Mouse (Mus musculus) hindbrain, embryonic 14.5 days (tissue): ENCODE measurements at regions not wholly inside any gene's neighbourhood (a gene's known extent, or its start where the extent isn't known, plus 50 kb on each side); places are given as distances from the start of the nearest gene placed in this dataset.

Experiments
- ATAC-seq: fragments of 200-750 bp; cut with Nextera tagmentation; 2 replicates; pipeline ENCODE4 v1.8.0; 2017; ENCODE audit warnings: moderate number of reproducible peaks, mild to moderate bottlenecking, moderate TSS enrichment, moderate library complexity; ENCODE audit not compliant: low FRiP score
- DNase-seq: peaks from one replicate; pipeline ENCODE4 v3.0.0-alpha.2; 2015; ENCODE audit warnings: low spot score
- H3K27ac ChIP-seq: fragments of 300-500 bp; sonication (generic); 2 replicates; pipeline ENCODE4 v1.5.1; 2014; ENCODE audit warnings: mild to moderate bottlenecking, moderate library complexity
- H3K27me3 ChIP-seq: fragments of 300-500 bp; sonication (generic); 2 replicates; pipeline ENCODE4 v1.6.1; 2014; ENCODE audit warnings: mild to moderate bottlenecking, low read length, mixed read lengths; ENCODE audit not compliant: control insufficient read depth, insufficient read depth
- H3K36me3 ChIP-seq: fragments of 300-500 bp; sonication (generic); replicated peaks from 2 replicates; pipeline ENCODE4 v1.6.1; 2014; ENCODE audit not compliant: control insufficient read depth, insufficient read depth
- H3K4me1 ChIP-seq: fragments of 300-500 bp; sonication (generic); replicated peaks from 2 replicates; pipeline ENCODE4 v1.6.1; 2014; ENCODE audit warnings: antibody characterized with exemption, low read length, mixed read lengths; ENCODE audit not compliant: control insufficient read depth, insufficient read depth
- H3K4me2 ChIP-seq: fragments of 300-500 bp; sonication (generic); replicated peaks from 2 replicates; pipeline ENCODE4 v1.6.1; 2014; ENCODE audit warnings: mild to moderate bottlenecking, moderate library complexity
- H3K4me3 ChIP-seq: fragments of 300-500 bp; sonication (generic); replicated peaks from 2 replicates; pipeline ENCODE4 v1.5.1; 2014; ENCODE audit warnings: mild to moderate bottlenecking, low read length
- H3K9ac ChIP-seq: fragments of 300-500 bp; sonication (generic); 2 replicates; pipeline ENCODE4 v1.6.1; 2014
- H3K9me3 ChIP-seq: fragments of 300-500 bp; sonication (generic); 2 replicates; pipeline ENCODE4 v1.6.1; 2016; ENCODE audit warnings: low read length; ENCODE audit not compliant: control insufficient read depth
- WGBS: fragments of 180-500 bp; shearing (Covaris S2); extraction: QIAGEN DNeasy Blood & Tissue Kit; methylation state at CpG from one replicate; pipeline ENCODE4 v1.1.7; 2014; 5-methylcytosine and 5-hydroxymethylcytosine counted together

DNA sequence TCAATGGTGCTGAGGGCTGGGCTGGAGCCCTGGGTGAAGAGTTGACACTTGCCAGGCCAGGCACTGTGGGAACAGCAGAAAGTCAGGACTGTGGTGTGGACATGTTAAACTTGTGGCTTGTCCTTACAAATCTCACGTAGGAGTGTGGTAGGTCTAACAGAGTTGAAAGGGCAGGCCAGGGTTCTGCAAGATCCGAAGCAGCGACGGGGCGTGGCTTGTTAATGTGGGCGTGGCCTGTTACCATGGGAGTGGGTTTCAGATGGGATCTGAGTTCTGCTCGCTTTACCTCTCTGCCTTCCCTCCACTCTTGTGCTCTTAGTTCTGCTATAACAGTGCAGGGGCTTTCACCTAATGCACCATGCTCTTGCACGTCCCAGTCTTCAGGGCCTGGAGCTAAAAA is 94.2 kb upstream of the Mvb12b start:
- H3K4me2 ChIP-seq: no peak overlapping the region
- no peak overlapping the region for H3K4me3 ChIP-seq
- no peaks in the 10 kb centered on the region for H3K9me3 ChIP-seq
- H3K4me1 ChIP-seq: peaks cover 15% of the 10 kb centered on the region
- ATAC-seq: no peak
- no peak for DNase-seq
- 33% methylated on average over 8 of the region's 8 CpGs for WGBS
- no peak overlapping the region for H3K9ac ChIP-seq
- H3K27ac ChIP-seq: peak overlapping the region; percentile 26; the same call in 1 of the 2 replicates
- no peaks in the 10 kb centered on the region for H3K36me3 ChIP-seq
- H3K27me3 ChIP-seq: no peaks in the 10 kb centered on the region

DNA sequence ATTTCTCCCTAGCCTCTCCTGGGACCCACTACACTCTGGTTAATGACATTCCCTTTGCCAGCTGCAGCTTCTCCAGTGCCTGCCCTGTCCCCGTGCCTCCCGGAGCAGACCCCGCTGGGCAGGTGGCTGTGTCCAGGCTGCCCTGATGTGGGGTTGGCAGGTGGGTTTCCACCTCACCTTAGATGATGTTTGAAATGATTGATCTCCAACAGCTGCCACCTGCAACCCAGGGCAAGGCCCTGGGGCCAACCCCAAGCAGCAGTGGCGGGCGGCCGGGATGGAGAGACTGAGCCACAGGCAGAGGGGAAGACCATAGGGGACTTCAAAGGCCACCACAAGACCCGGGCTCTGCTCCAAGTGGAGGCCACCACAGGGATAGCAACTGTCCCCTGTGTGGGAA is 93.6 kb upstream of the Mvb12b start:
- Histone ChIP-seq H3K27me3 (no peaks in the 10 kb centered on the region), H3K4me3 (no peak overlapping the region), H3K4me2 (no peak overlapping the region), H3K27ac (no peak overlapping the region), H3K9me3 (no peaks in the 10 kb centered on the region), H3K36me3 (no peaks in the 10 kb centered on the region), H3K4me1 (peaks cover 15% of the 10 kb centered on the region), H3K9ac (no peak overlapping the region)
- no peak for ATAC-seq
- 64% methylated on average over 7 of the region's 7 CpGs for WGBS
- DNase-seq: no peak

DNA sequence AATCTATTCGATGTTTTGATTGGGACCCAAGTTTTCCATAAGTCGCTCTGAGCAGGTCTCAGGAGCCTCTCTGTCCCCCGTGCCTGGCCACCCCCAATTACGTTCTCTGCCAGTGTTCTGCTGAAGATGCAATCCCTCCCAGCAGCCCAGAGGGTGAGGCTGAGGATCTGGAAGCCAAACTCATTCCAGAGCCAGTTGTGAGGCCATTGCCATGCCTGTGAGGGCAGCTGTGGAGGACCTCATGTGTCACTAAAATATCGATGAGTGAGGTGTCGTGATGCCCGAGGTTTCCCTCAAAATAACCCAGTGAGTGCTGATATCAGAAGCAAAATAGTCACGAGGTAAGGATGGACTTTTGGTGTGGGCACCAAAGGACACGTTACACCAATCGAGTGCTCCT is 93.1 kb upstream of the Mvb12b start:
- no peak for ATAC-seq
- Histone ChIP-seq H3K9ac (no peak overlapping the region), H3K9me3 (no peaks in the 10 kb centered on the region), H3K4me3 (no peak overlapping the region), H3K4me1 (peaks cover 15% of the 10 kb centered on the region), H3K27ac (no peak overlapping the region), H3K4me2 (no peak overlapping the region), H3K27me3 (no peaks in the 10 kb centered on the region), H3K36me3 (no peaks in the 10 kb centered on the region)
- DNase-seq: no peak
- 78% methylated on average over 10 of the region's 10 CpGs for WGBS

DNA sequence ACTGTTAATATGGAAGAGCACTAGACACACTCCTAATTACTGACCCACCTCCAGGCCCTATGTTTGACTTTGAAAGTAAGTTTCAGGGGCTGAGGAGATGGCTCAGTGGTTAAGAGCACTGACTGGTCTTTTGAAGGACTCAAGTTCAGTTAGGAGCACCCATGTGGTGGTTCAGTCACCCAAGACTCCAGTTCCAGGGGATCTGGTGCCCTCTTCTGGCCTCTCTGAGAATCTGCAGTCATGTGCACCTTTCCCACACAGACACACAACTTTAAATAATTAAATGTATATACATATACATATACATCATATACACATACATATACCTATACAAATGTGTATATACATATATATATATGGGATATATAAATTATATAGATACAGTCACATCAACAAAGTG is 91.5 kb upstream of the Mvb12b start:
- Histone ChIP-seq H3K4me3 (no peak overlapping the region), H3K27me3 (no peaks in the 10 kb centered on the region), H3K36me3 (no peaks in the 10 kb centered on the region), H3K27ac (no peak overlapping the region), H3K4me2 (no peak overlapping the region), H3K9ac (no peak overlapping the region), H3K9me3 (no peaks in the 10 kb centered on the region), H3K4me1 (peaks cover 28% of the 10 kb centered on the region)
- ATAC-seq (no peak), DNase-seq (no peak)

DNA sequence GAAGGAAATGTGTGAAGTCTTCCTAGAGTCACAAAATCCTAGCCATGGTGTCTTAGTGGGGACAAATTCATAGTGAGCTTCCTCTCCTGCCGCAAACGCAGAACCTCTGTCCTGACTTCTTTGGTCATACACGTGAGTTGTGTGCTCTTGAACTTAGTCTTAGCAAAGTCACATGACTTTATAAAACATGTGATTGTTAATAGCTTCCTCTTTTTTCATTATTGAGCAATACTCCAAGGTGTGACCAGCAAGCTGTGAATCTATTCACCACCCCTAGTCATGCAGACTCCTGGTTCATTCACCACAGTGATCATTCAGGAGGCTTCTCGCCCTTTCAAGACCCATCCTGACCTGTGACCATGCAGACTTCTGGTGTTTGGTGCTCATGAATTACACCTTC is 90.8 kb upstream of the Mvb12b start:
- WGBS: 90% methylated on average over 4 of the region's 4 CpGs
- no peak overlapping the region for H3K9ac ChIP-seq
- H3K27me3 ChIP-seq: no peaks in the 10 kb centered on the region
- no peaks in the 10 kb centered on the region for H3K9me3 ChIP-seq
- H3K4me1 ChIP-seq: peaks cover 31% of the 10 kb centered on the region
- no peak overlapping the region for H3K4me3 ChIP-seq
- no peaks in the 10 kb centered on the region for H3K36me3 ChIP-seq
- no peak overlapping the region for H3K4me2 ChIP-seq
- no peak overlapping the region for H3K27ac ChIP-seq
- no peak for ATAC-seq
- DNase-seq: no peak

DNA sequence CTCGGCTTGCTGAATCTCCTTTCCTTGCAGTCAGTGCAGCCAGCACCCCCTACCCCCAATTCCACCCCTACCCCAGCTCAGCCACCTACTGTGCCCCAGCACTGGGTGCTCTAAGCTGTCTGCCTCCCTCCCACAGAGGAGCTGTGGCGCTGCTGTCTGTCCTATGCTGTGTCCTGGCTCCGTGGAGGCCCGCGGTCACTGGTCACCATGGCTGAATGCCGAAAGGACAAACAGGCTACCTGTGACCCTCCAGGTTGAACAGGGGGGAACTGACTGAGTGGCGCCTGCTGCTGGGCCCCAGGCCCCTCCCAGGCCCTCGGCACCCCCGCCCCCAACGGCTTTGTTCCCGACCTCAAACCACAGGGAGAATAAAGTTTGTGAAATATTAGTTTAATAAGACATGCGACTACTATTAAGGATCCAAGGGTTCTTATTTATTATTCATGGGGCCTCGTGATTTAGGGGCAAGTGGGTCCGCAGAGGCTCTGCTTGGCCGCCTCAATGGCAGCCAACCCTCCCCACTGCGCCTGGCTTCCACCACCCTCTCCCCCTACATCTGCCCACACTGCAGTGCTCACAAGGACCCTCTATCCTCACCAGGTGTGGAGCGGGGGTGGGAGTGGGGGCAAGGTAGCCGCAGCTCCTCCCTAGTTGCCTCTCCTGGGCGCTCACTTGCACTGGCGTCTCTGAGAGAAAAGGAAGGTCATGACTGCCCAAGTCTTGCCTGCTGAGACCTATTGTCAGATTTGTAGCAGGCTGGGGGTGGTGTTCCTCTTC is 90.0 kb upstream of the Mvb12b start:
- DNase-seq (no peak), ATAC-seq (no peak)
- H3K36me3 ChIP-seq: no peaks in the 10 kb centered on the region
- no peak overlapping the region for H3K9ac ChIP-seq
- no peaks in the 10 kb centered on the region for H3K27me3 ChIP-seq
- H3K9me3 ChIP-seq: no peaks in the 10 kb centered on the region
- no peak overlapping the region for H3K4me2 ChIP-seq
- WGBS: 77% methylated on average over 20 of the region's 20 CpGs
- peaks cover 23% of the 10 kb centered on the region for H3K4me1 ChIP-seq
- no peak overlapping the region for H3K27ac ChIP-seq
- H3K4me3 ChIP-seq: no peak overlapping the region

DNA sequence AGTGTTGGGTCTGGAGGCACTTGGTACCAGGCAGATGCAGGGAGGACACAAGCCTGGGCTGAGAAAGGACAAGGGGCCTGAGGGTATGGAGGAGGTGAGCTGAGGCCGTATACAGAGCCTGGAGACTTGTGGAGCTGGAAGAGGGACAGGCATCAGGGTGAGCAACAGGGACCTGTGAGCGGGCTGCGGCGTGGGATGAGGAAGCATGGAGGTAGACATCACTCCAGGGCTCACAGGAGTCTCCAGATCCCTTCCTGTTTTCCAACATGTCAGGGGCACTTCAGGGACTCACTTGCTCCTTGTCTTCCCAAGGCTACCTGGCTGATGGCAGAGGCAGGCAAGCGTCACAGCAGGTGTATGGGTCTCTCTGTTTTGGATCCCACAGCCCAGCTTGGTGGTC is 89.4 kb upstream of the Mvb12b start:
- H3K27ac ChIP-seq: no peak overlapping the region
- WGBS: 96% methylated on average over 5 of the region's 5 CpGs
- no peak overlapping the region for H3K4me2 ChIP-seq
- no peaks in the 10 kb centered on the region for H3K27me3 ChIP-seq
- ATAC-seq (no peak), DNase-seq (no peak)
- peaks cover 17% of the 10 kb centered on the region for H3K4me1 ChIP-seq
- H3K9ac ChIP-seq: no peak overlapping the region
- no peak overlapping the region for H3K4me3 ChIP-seq
- H3K36me3 ChIP-seq: no peaks in the 10 kb centered on the region
- no peaks in the 10 kb centered on the region for H3K9me3 ChIP-seq

DNA sequence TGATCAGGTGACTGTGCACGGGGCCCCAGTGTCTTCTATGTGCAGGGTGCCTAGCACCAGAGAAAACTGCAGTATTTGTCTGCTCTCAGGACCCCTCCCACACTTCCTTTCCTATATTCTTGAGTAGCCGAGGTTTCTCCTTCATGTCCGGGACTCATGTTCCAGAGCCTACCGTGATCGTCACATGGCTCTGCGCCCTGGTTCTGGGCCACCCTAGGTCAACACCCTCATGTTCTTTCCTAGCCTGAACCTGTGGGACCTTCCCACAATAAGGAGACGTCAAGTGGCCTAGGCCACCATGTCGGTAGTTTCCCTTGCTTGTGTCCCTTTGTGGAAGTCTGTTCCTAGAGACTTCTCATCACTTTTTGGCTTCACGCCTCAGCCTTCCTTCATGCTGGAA is 88.4 kb upstream of the Mvb12b start:
- DNase-seq (no peak), ATAC-seq (no peak)
- Histone ChIP-seq H3K27ac (no peak overlapping the region), H3K4me2 (no peak overlapping the region), H3K4me1 (peaks cover 17% of the 10 kb centered on the region), H3K4me3 (no peak overlapping the region), H3K36me3 (no peaks in the 10 kb centered on the region), H3K9ac (no peak overlapping the region), H3K27me3 (no peaks in the 10 kb centered on the region), H3K9me3 (no peaks in the 10 kb centered on the region)
- 90% methylated on average over 9 of the region's 9 CpGs for WGBS

DNA sequence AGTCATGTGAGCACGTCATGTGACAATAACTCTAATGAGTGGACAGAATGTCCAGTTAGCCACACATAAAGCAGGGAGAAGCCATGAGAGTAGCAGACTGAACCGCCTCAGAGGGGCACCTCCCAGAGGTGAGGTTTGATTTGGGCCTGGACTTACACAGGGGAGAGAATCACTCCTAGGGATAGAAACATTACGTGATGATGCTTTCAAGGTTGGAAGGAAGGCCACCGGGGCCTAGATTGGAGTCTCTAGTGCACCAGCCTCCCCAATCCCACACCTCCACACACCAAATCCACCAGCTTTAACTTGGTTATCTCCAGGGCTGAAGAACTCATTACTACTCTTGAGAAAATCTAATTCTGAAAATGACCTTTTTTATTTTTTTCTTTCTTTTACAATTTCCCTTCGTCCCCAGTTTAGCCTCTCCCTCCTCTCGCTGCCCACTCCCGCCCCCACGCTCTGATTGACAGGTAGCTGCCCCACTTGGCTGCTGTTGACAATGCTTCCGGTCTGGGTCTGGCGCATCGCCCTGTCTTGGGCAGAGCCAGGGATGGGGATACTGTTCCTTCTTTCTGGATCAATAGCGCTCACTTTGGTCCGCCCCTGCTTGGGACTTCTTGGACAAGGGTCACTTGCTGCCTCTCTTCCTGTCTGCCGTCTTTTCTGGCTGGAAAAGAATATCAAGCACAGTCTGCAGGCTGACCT is 87.8 kb upstream of the Mvb12b start:
- WGBS: 65% methylated on average over 14 of the region's 14 CpGs
- Histone ChIP-seq H3K36me3 (no peaks in the 10 kb centered on the region), H3K27ac (peak overlapping the region; percentile 51; the same call in 1 of the 2 replicates), H3K9me3 (no peaks in the 10 kb centered on the region), H3K9ac (no peak overlapping the region; the same call in 1 of the 2 replicates), H3K27me3 (no peaks in the 10 kb centered on the region), H3K4me2 (no peak overlapping the region), H3K4me1 (peaks cover 17% of the 10 kb centered on the region), H3K4me3 (no peak overlapping the region)
- DNase-seq (no peak), ATAC-seq (no peak)
